Mouse (Mus musculus) urinary bladder, postnatal 25 days (tissue): ENCODE results near the gene Slc35e3.
"Not testable (repeated sequence)": the region's sequence is repeated elsewhere in the genome, so short reads cannot be mapped to it uniquely, and the experiment has no call there.

Source experiments
- DNase-seq: peaks from one replicate; pipeline ENCODE4 v3.0.0; 2022; ENCODE audit warnings: low spot score

Slc35e3 gene

GRCm38 (mm10) chr10:117749787-117750343 lies 3.7 kb upstream of the Slc35e3 start:
- DNase-seq: no peak

GRCm38 (mm10) chr10:117749050-117749686 lies 3.0 kb upstream of the Slc35e3 start:
- no peak for DNase-seq

GRCm38 (mm10) chr10:117748276-117749049 lies 2.3 kb upstream of the Slc35e3 start:
- no peak for DNase-seq

GRCm38 (mm10) chr10:117747711-117748110 lies 1.5 kb upstream of the Slc35e3 start:
- DNase-seq: no peak

- not testable (repeated sequence) for DNase-seq
Observed at GRCm38 (mm10) chr10:117745570-117746296, 432 bp downstream of the Slc35e3 start.

GRCm38 (mm10) chr10:117743917-117744316 lies 2.2 kb downstream of the Slc35e3 start:
- no peak for DNase-seq

GRCm38 (mm10) chr10:117743182-117743581 lies 3.0 kb downstream of the Slc35e3 start:
- no peak for DNase-seq

- no peak for DNase-seq
Observed at GRCm38 (mm10) chr10:117742618-117743017, 3.5 kb downstream of the Slc35e3 start.

GRCm38 (mm10) chr10:117741698-117742475 lies 4.3 kb downstream of the Slc35e3 start:
- no peak for DNase-seq

- DNase-seq: no peak
Observed at GRCm38 (mm10) chr10:117740921-117741320, 5.2 kb downstream of the Slc35e3 start.

GRCm38 (mm10) chr10:117740171-117740570 lies 6.0 kb downstream of the Slc35e3 start:
- no peak for DNase-seq

- DNase-seq: no peak
Observed at GRCm38 (mm10) chr10:117739648-117739948, 6.6 kb downstream of the Slc35e3 start.

- no peak for DNase-seq
Observed at GRCm38 (mm10) chr10:117738928-117739647, 7.1 kb downstream of the Slc35e3 start.

GRCm38 (mm10) chr10:117738140-117738921 lies 7.8 kb downstream of the Slc35e3 start:
- DNase-seq: no peak

- not testable (repeated sequence) for DNase-seq
Observed at GRCm38 (mm10) chr10:117737498-117737897, 8.7 kb downstream of the Slc35e3 start.

GRCm38 (mm10) chr10:117737075-117737474 lies 9.1 kb downstream of the Slc35e3 start:
- DNase-seq: no peak

GRCm38 (mm10) chr10:117736573-117736972 lies 9.6 kb downstream of the Slc35e3 start:
- DNase-seq: no peak

GRCm38 (mm10) chr10:117735396-117735795 lies 10.8 kb downstream of the Slc35e3 start:
- not testable (repeated sequence) for DNase-seq

- DNase-seq: not testable (repeated sequence)
Observed at GRCm38 (mm10) chr10:117734104-117734852, 11.9 kb downstream of the Slc35e3 start.

GRCm38 (mm10) chr10:117733626-117734025 lies 12.5 kb downstream of the Slc35e3 start:
- DNase-seq: not testable (repeated sequence)
